In the genomic region with DNA sequence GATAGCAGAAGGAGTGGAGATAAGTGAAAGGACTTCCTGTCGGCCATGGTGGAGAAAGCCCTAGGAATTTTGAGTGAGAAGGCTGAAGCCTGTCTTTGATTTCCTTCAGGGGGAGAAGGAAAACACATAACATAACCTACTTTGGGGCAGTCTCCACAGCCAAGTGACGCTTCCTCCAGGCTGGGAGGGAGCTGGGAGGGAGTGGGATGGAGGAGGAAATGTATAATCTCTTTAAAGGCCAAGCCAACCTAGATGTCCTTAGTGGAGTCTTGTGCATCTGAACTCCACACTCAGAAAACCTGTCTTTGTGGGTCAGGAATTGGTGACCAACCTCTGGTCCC, we compare ENCODE assay signal across 8 mouse cellular contexts. TPM values are rescaled to one million over a fixed set of nuclear protein-coding genes. Genes with fewer than 3 reads are reported as not detected.
A peak's percentile ranks its signal among the peaks of the same experiment; 100 is the strongest.
DNase-seq lines count a peak whose midpoint lies in the region; ATAC-seq lines count a peak whose summit lies in the region.

No protein-coding gene starts in this region.

- H3K9me3 ChIP-seq in heart, embryonic 15.5 days (replicated peaks): no peaks in the 10 kb centered on the region
- H3K9me3 ChIP-seq in embryonic facial prominence, embryonic 12.5 days: no peaks in the 10 kb centered on the region
- no peaks in the 10 kb centered on the region for H3K9me3 ChIP-seq in hindbrain, embryonic 15.5 days
- H3K9me3 ChIP-seq in midbrain, embryonic 14.5 days (ENCODE audit: control insufficient read depth, low read length): no peaks in the 10 kb centered on the region

- 0 out of 2 replicates have a peak, but pooled peaks have one; percentile 5 for ATAC-seq in heart, embryonic 15.5 days (replicated peaks; ENCODE audit: insufficient number of reproducible peaks, insufficient read depth, low FRiP score, low read depth)
- no peak for ATAC-seq in embryonic facial prominence, embryonic 12.5 days (ENCODE audit: insufficient number of reproducible peaks, insufficient read depth, low FRiP score, low TSS enrichment)
- no peak for ATAC-seq in hindbrain, embryonic 15.5 days (ENCODE audit: low FRiP score, low read depth)
- ATAC-seq in midbrain, embryonic 14.5 days (ENCODE audit: low FRiP score, low TSS enrichment): no peak

- H3K27ac ChIP-seq in heart, embryonic 15.5 days: peak overlapping the region; percentile 72
- H3K27ac ChIP-seq in embryonic facial prominence, embryonic 12.5 days: peak overlapping the region; percentile 98
- H3K27ac ChIP-seq in hindbrain, embryonic 15.5 days (replicated peaks): peak overlapping the region; percentile 77
- no peak overlapping the region; the same call in 1 of the 2 replicates for H3K27ac ChIP-seq in midbrain, embryonic 14.5 days (replicated peaks; ENCODE audit: low read depth, low read length)

- no peak for DNase-seq in heart, adult 9 months (ENCODE audit: low spot score in 2 of 2)
- no peak for DNase-seq in midbrain, embryonic 14.5 days
- DNase-seq in thymus, postnatal 10 days (ENCODE audit: low spot score in 2 of 2): no peak
- DNase-seq in natural killer cell, adult 2 months (ENCODE audit: low spot score in 2 of 2): no peak
- DNase-seq in kidney, adult 18-20 months: no peak

- 49% methylated on average over 2 of the region's 2 CpGs for WGBS in heart, embryonic 15.5 days
- WGBS in embryonic facial prominence, embryonic 12.5 days: 16% methylated on average over 2 of the region's 2 CpGs
- whole genome bisulfite sequencing in hindbrain, embryonic 15.5 days: 35% methylated on average over 2 of the region's 2 CpGs
- WGBS in midbrain, embryonic 14.5 days: 33% methylated on average over 2 of the region's 2 CpGs

- peaks cover 6% of the 10 kb centered on the region; the same call in 1 of the 2 replicates for H3K36me3 ChIP-seq in heart, embryonic 15.5 days
- peaks cover 25% of the 10 kb centered on the region for H3K36me3 ChIP-seq in embryonic facial prominence, embryonic 12.5 days
- H3K36me3 ChIP-seq in hindbrain, embryonic 15.5 days: peaks cover 24% of the 10 kb centered on the region
- H3K36me3 ChIP-seq in midbrain, embryonic 14.5 days (ENCODE audit: control insufficient read depth, insufficient read depth, low read length): peaks cover 39% of the 10 kb centered on the region

- no peak overlapping the region for H3K4me3 ChIP-seq in heart, embryonic 15.5 days
- peak overlapping the region; percentile 13; the same call in 1 of the 2 replicates for H3K4me3 ChIP-seq in embryonic facial prominence, embryonic 12.5 days
- H3K4me3 ChIP-seq in hindbrain, embryonic 15.5 days: no peak overlapping the region
- no peak overlapping the region for H3K4me3 ChIP-seq in midbrain, embryonic 14.5 days (replicated peaks; ENCODE audit: low read depth, low read length)

- H3K9ac ChIP-seq in heart, embryonic 15.5 days: no peak overlapping the region
- peak overlapping the region; percentile 15; the same call in 1 of the 2 replicates for H3K9ac ChIP-seq in embryonic facial prominence, embryonic 12.5 days
- H3K9ac ChIP-seq in hindbrain, embryonic 15.5 days: no peak overlapping the region
- H3K9ac ChIP-seq in midbrain, embryonic 14.5 days (replicated peaks; ENCODE audit: low read length): 0 out of 2 replicates have a peak overlapping the region, but pooled peaks have one; percentile 16

- peaks cover 59% of the 10 kb centered on the region for H3K4me1 ChIP-seq in heart, embryonic 15.5 days (replicated peaks)
- peaks cover 68% of the 10 kb centered on the region for H3K4me1 ChIP-seq in embryonic facial prominence, embryonic 12.5 days
- peaks cover 62% of the 10 kb centered on the region for H3K4me1 ChIP-seq in hindbrain, embryonic 15.5 days (replicated peaks)
- peaks cover 58% of the 10 kb centered on the region for H3K4me1 ChIP-seq in midbrain, embryonic 14.5 days (ENCODE audit: control insufficient read depth, insufficient read depth, low read length)

- 0 out of 2 replicates have a peak overlapping the region, but pooled peaks have one; percentile 28 for H3K4me2 ChIP-seq in heart, embryonic 15.5 days
- H3K4me2 ChIP-seq in embryonic facial prominence, embryonic 12.5 days (replicated peaks): peak overlapping the region; percentile 81
- 0 out of 2 replicates have a peak overlapping the region, but pooled peaks have one; percentile 4 for H3K4me2 ChIP-seq in hindbrain, embryonic 15.5 days
- peak overlapping the region; percentile 21; the same call in 1 of the 2 replicates for H3K4me2 ChIP-seq in midbrain, embryonic 14.5 days (ENCODE audit: low read length)

- peaks cover 2% of the 10 kb centered on the region; the same call in 1 of the 2 replicates for H3K27me3 ChIP-seq in heart, embryonic 15.5 days
- H3K27me3 ChIP-seq in embryonic facial prominence, embryonic 12.5 days: no peaks in the 10 kb centered on the region
- no peaks in the 10 kb centered on the region for H3K27me3 ChIP-seq in hindbrain, embryonic 15.5 days
- H3K27me3 ChIP-seq in midbrain, embryonic 14.5 days (ENCODE audit: control insufficient read depth, insufficient read depth, low read length): no peaks in the 10 kb centered on the region

RNA-seq across cellular contexts. Expression of gene Lrp1, which starts 5.9 kb away (rescaled TPM):
- polyA plus RNA-seq in heart, embryonic 15.5 days (2015; fragmentation: Nextera tagmentation; extraction: Ambion mirVana): 31.2 and 43.1 TPM in 2 replicates
- polyA plus RNA-seq in embryonic facial prominence, embryonic 12.5 days (2016; fragmentation: Nextera tagmentation; extraction: Ambion mirVana): 115 TPM in 2 replicates
- 102 and 114 TPM in 2 replicates for polyA plus RNA-seq in hindbrain, embryonic 15.5 days (2015; fragmentation: Nextera tagmentation; extraction: Ambion mirVana)
- 110 and 131 TPM in 2 replicates for polyA plus RNA-seq in midbrain, embryonic 14.5 days (2014; fragmentation: Nextera tagmentation; extraction: Ambion mirVana)

RNA-seq across cellular contexts. Expression of gene Stat6, which starts 27.8 kb away (rescaled TPM):
- 26.2 and 33.5 TPM in 2 replicates for polyA plus RNA-seq in heart, embryonic 15.5 days (2015; fragmentation: Nextera tagmentation; extraction: Ambion mirVana)
- 13.0 and 13.3 TPM in 2 replicates for polyA plus RNA-seq in embryonic facial prominence, embryonic 12.5 days (2016; fragmentation: Nextera tagmentation; extraction: Ambion mirVana)
- 6.2 and 6.3 TPM in 2 replicates for polyA plus RNA-seq in hindbrain, embryonic 15.5 days (2015; fragmentation: Nextera tagmentation; extraction: Ambion mirVana)
- polyA plus RNA-seq in midbrain, embryonic 14.5 days (2014; fragmentation: Nextera tagmentation; extraction: Ambion mirVana): 1.4 and 4.0 TPM in 2 replicates

RNA-seq across cellular contexts. Expression of gene Nemp1, which starts 51.7 kb away (rescaled TPM):
- polyA plus RNA-seq in heart, embryonic 15.5 days (2015; fragmentation: Nextera tagmentation; extraction: Ambion mirVana): 7.8 and 8.9 TPM in 2 replicates
- polyA plus RNA-seq in embryonic facial prominence, embryonic 12.5 days (2016; fragmentation: Nextera tagmentation; extraction: Ambion mirVana): 9.0 and 11.9 TPM in 2 replicates
- polyA plus RNA-seq in hindbrain, embryonic 15.5 days (2015; fragmentation: Nextera tagmentation; extraction: Ambion mirVana): 3.1 and 3.4 TPM in 2 replicates
- 2.6 and 3.5 TPM in 2 replicates for polyA plus RNA-seq in midbrain, embryonic 14.5 days (2014; fragmentation: Nextera tagmentation; extraction: Ambion mirVana)

RNA-seq across cellular contexts. Expression of gene Nab2, which starts 53.4 kb away (rescaled TPM):
- polyA plus RNA-seq in heart, embryonic 15.5 days (2015; fragmentation: Nextera tagmentation; extraction: Ambion mirVana): 10.9 and 14.9 TPM in 2 replicates
- polyA plus RNA-seq in embryonic facial prominence, embryonic 12.5 days (2016; fragmentation: Nextera tagmentation; extraction: Ambion mirVana): 18.8 and 19.5 TPM in 2 replicates
- polyA plus RNA-seq in hindbrain, embryonic 15.5 days (2015; fragmentation: Nextera tagmentation; extraction: Ambion mirVana): 2.5 and 2.7 TPM in 2 replicates
- 0.93 and 1.2 TPM in 2 replicates for polyA plus RNA-seq in midbrain, embryonic 14.5 days (2014; fragmentation: Nextera tagmentation; extraction: Ambion mirVana)

Comparison
In these comparisons a context has a peak if more than half of its experiments do, and no peak if none do; other contexts are left out.
1. H3K4me2 ChIP-seq: peak in every context shown above with its lines; median percentile 81 in embryonic facial prominence, embryonic 12.5 days; 28 in heart, embryonic 15.5 days; 21 in midbrain, embryonic 14.5 days; 4 in hindbrain, embryonic 15.5 days.
2. H3K9ac ChIP-seq: peak in embryonic facial prominence, embryonic 12.5 days (single experiment) and midbrain, embryonic 14.5 days (single experiment); none in heart, embryonic 15.5 days (single experiment) and hindbrain, embryonic 15.5 days (single experiment).